Comparison of ENCODE assay signal across 22 mouse cellular contexts in genomic region chr4:154183566-154183965, GRCm38 (mm10). TPM values are rescaled to one million over a fixed set of nuclear protein-coding genes. Genes with fewer than 3 reads are reported as not detected.
DNase-seq lines count a peak whose midpoint lies in the region; ATAC-seq and TF ChIP-seq lines count a peak whose summit lies in the region.
"Had no signal": no experiment of that assay in that cellular context is flagged by ENCODE, and none has a peak within 500 bp of the region (broad histone marks: within the 10 kb centered on the region; RNA-seq: fewer than 3 reads in every experiment).

No protein-coding gene starts in this region.

- no peak overlapping the region for H3K4me3 ChIP-seq in heart, embryonic 12.5 days
- no peak overlapping the region for H3K4me3 ChIP-seq in lung, postnatal 0 days (ENCODE audit: low read depth, low read length)
- H3K4me3 ChIP-seq: embryonic facial prominence, embryonic 15.5 days; forebrain, embryonic 15.5 days; heart, embryonic 15.5 days; midbrain, embryonic 12.5 days; neural tube, embryonic 15.5 days had no signal

- no peak for TF ChIP-seq CTCF in lung, postnatal 0 days (IDR thresholded peaks at IDR 0.05)

- no peak for DNase-seq in heart, postnatal 10 days
- peak; percentile 46 for DNase-seq in kidney, postnatal 14 days
- no peak for DNase-seq in kidney, adult 8-10 months
- peak; percentile 57 for DNase-seq in lung, postnatal 0 days (ENCODE audit: low spot score)
- peak; percentile 63 for DNase-seq in lung, postnatal 36 days
- DNase-seq in ovary, postnatal 36 days (ENCODE audit: low spot score), result no peak
- DNase-seq: cerebellum, adult 9-10 months; thymus, adult 2 months had no signal

- H3K36me3 ChIP-seq in heart, embryonic 12.5 days, result no peaks in the 10 kb centered on the region
- no peaks in the 10 kb centered on the region for H3K36me3 ChIP-seq in lung, postnatal 0 days (ENCODE audit: insufficient read depth, low read length)
- H3K36me3 ChIP-seq: embryonic facial prominence, embryonic 15.5 days; forebrain, embryonic 15.5 days; heart, embryonic 15.5 days; neural tube, embryonic 15.5 days had no signal

- 0 out of 2 replicates have a peak, but pooled peaks have one; percentile 31 for ATAC-seq in heart, embryonic 12.5 days (ENCODE audit: insufficient number of reproducible peaks, low FRiP score)
- ATAC-seq in lung, postnatal 0 days, result no peak; the same call in 1 of the 2 replicates
- ATAC-seq: forebrain, embryonic 15.5 days; hindbrain, postnatal 0 days; intestine, embryonic 16.5 days had no signal

- no peak overlapping the region for H3K4me2 ChIP-seq in heart, embryonic 12.5 days
- no peak overlapping the region for H3K4me2 ChIP-seq in lung, postnatal 0 days (replicated peaks; ENCODE audit: low read depth, low read length)
- H3K4me2 ChIP-seq: embryonic facial prominence, embryonic 15.5 days; forebrain, embryonic 15.5 days; heart, embryonic 15.5 days; midbrain, embryonic 12.5 days; neural tube, embryonic 15.5 days had no signal

- 57% methylated on average over 5 of the region's 5 CpGs for WGBS in heart, embryonic 12.5 days
- WGBS in lung, postnatal 0 days, result 43% methylated on average over 5 of the region's 5 CpGs

- peaks cover 12% of the 10 kb centered on the region; the same call in 1 of the 2 replicates for H3K27me3 ChIP-seq in heart, embryonic 12.5 days (replicated peaks)
- H3K27me3 ChIP-seq in lung, postnatal 0 days (replicated peaks; ENCODE audit: insufficient read depth, low read length), result no peaks in the 10 kb centered on the region
- H3K27me3 ChIP-seq: embryonic facial prominence, embryonic 15.5 days; forebrain, embryonic 15.5 days; heart, embryonic 15.5 days; midbrain, embryonic 12.5 days; neural tube, embryonic 15.5 days had no signal

- H3K4me1 ChIP-seq in heart, embryonic 12.5 days (replicated peaks), result peaks cover 31% of the 10 kb centered on the region
- peaks cover 11% of the 10 kb centered on the region; the same call in 1 of the 2 replicates for H3K4me1 ChIP-seq in lung, postnatal 0 days (ENCODE audit: insufficient read depth, low read depth, low read length)
- H3K4me1 ChIP-seq: embryonic facial prominence, embryonic 15.5 days; forebrain, embryonic 15.5 days; midbrain, embryonic 12.5 days; neural tube, embryonic 15.5 days had no signal

- TF ChIP-seq EP300 in lung, postnatal 0 days (IDR thresholded peaks at IDR 0.05), result peak; percentile 20; the same call in 1 of the 2 replicates

- H3K27ac ChIP-seq in heart, embryonic 12.5 days (ENCODE audit: poor library complexity, severe bottlenecking), result no peak overlapping the region
- no peak overlapping the region for H3K27ac ChIP-seq in lung, postnatal 0 days (ENCODE audit: low read length)
- H3K27ac ChIP-seq: embryonic facial prominence, embryonic 15.5 days; forebrain, embryonic 15.5 days; heart, embryonic 15.5 days; hindbrain, postnatal 0 days; kidney, postnatal 0 days; midbrain, embryonic 12.5 days; neural tube, embryonic 15.5 days; stomach, postnatal 0 days had no signal

- no peaks in the 10 kb centered on the region for H3K9me3 ChIP-seq in heart, embryonic 12.5 days (replicated peaks)
- no peaks in the 10 kb centered on the region for H3K9me3 ChIP-seq in lung, postnatal 0 days (ENCODE audit: low read length)
- H3K9me3 ChIP-seq: embryonic facial prominence, embryonic 15.5 days; forebrain, embryonic 15.5 days; heart, embryonic 15.5 days; midbrain, embryonic 12.5 days; neural tube, embryonic 15.5 days had no signal

- intact Hi-C loops in heart, postnatal 10 days (cut with DNase I), result no loop called here

- no peak overlapping the region for H3K9ac ChIP-seq in heart, embryonic 12.5 days
- H3K9ac ChIP-seq in lung, postnatal 0 days (replicated peaks; ENCODE audit: low read depth), result no peak overlapping the region
- H3K9ac ChIP-seq: embryonic facial prominence, embryonic 15.5 days; forebrain, embryonic 15.5 days; heart, embryonic 15.5 days; midbrain, embryonic 12.5 days; neural tube, embryonic 15.5 days had no signal

RNA-seq across cellular contexts. Expression of gene Megf6, which starts 13.0 kb away (rescaled TPM):
- polyA plus RNA-seq in heart, embryonic 12.5 days (2016; fragmentation: Nextera tagmentation; extraction: Ambion mirVana), result 16.0 and 19.4 TPM in 2 replicates
- 10 to 100 TPM; 33.8 to 41.5 TPM for total RNA-seq in heart, postnatal 10 days (2021)
- polyA plus RNA-seq in lung, postnatal 0 days (2015; fragmentation: Nextera tagmentation; extraction: Ambion mirVana), result 24.1 and 25.5 TPM in 2 replicates
- total RNA-seq: common myeloid progenitor, adult 5-6 weeks had no signal

RNA-seq across cellular contexts. Expression of gene Tprgl, which starts 23.1 kb away (rescaled TPM):
- 128 and 135 TPM in 2 replicates for polyA plus RNA-seq in heart, embryonic 12.5 days (2016; fragmentation: Nextera tagmentation; extraction: Ambion mirVana)
- total RNA-seq in heart, postnatal 10 days (2021), result 100 to 1,000 TPM; 129 to 134 TPM
- 249 and 268 TPM in 2 replicates for polyA plus RNA-seq in lung, postnatal 0 days (2015; fragmentation: Nextera tagmentation; extraction: Ambion mirVana)

RNA-seq across cellular contexts. Expression of gene Wrap73, which starts 41.4 kb away (rescaled TPM):
- polyA plus RNA-seq in heart, embryonic 12.5 days (2016; fragmentation: Nextera tagmentation; extraction: Ambion mirVana), result 23.5 and 24.1 TPM in 2 replicates
- 10 to 100 TPM; 10.2 to 13.2 TPM for total RNA-seq in heart, postnatal 10 days (2021)
- polyA plus RNA-seq in lung, postnatal 0 days (2015; fragmentation: Nextera tagmentation; extraction: Ambion mirVana), result 19.8 and 21.6 TPM in 2 replicates

RNA-seq across cellular contexts. Expression of gene Trp73, which starts 43.6 kb away (rescaled TPM):
- polyA plus RNA-seq in heart, embryonic 12.5 days (2016; fragmentation: Nextera tagmentation; extraction: Ambion mirVana), result 0.04 and 0.05 TPM in 2 replicates
- under 1 TPM in 1 of 2 experiments, not detected in 1; 0.05 TPM for total RNA-seq in heart, postnatal 10 days (2021)
- polyA plus RNA-seq in lung, postnatal 0 days (2015; fragmentation: Nextera tagmentation; extraction: Ambion mirVana), result 1.8 and 2.6 TPM in 2 replicates
- total RNA-seq: common myeloid progenitor, adult 5-6 weeks; gastrocnemius, adult 8-10 months; liver, adult 2 months; megakaryocyte, adult 5-6 weeks had no signal
- polyA plus RNA-seq: liver, adult 2 months had no signal

Comparison
In these comparisons a context has a peak if more than half of its experiments do, and no peak if none do; other contexts are left out.
1. DNase-seq: peak in kidney, postnatal 14 days (single experiment), lung, postnatal 0 days (single experiment) and lung, postnatal 36 days (single experiment); none in heart, postnatal 10 days (0 of 2), kidney, adult 8-10 months (0 of 2) and ovary, postnatal 36 days (single experiment).